Comparison of ENCODE assay signal across 8 mouse cellular contexts in the genomic region with DNA sequence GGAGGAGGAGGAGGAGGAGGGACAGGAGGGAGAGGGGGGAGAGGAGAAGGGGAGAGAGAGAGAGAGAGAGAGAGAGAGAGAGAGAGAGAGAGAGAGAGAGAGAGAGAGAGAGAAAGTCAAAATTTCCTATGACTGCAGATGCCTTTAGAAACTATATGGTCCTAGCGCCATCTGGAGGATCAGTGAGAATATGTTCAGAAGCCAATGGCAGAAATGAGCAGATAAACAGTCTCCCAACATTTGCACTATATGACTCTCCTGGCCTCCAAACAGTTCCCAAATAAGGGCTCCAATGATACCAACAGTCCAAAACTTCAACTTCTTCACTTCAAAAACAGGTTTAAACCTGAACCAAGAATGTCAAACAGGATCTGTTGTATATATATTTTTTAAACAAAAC.
DNase-seq lines count a peak whose midpoint lies in the region; ATAC-seq and TF ChIP-seq lines count a peak whose summit lies in the region.

No protein-coding gene starts in this region.

- H3K27me3 ChIP-seq in embryonic facial prominence, embryonic 11.5 days (ENCODE audit: control insufficient read depth, insufficient read depth, low read length) = no peaks in the 10 kb centered on the region
- H3K27me3 ChIP-seq in embryonic facial prominence, embryonic 10.5 days (replicated peaks; ENCODE audit: low read depth, poor library complexity, severe bottlenecking) = no peaks in the 10 kb centered on the region
- no peaks in the 10 kb centered on the region for H3K27me3 ChIP-seq in lung, embryonic 14.5 days (ENCODE audit: insufficient read depth, low read length)

- H3K9me3 ChIP-seq in embryonic facial prominence, embryonic 11.5 days (replicated peaks; ENCODE audit: control insufficient read depth, low read length) = no peaks in the 10 kb centered on the region
- no peaks in the 10 kb centered on the region for H3K9me3 ChIP-seq in embryonic facial prominence, embryonic 10.5 days
- no peaks in the 10 kb centered on the region for H3K9me3 ChIP-seq in lung, embryonic 14.5 days (ENCODE audit: low read depth, low read length)

- H3K4me1 ChIP-seq in embryonic facial prominence, embryonic 11.5 days (ENCODE audit: control insufficient read depth, insufficient read depth, low read length) = no peaks in the 10 kb centered on the region
- H3K4me1 ChIP-seq in embryonic facial prominence, embryonic 10.5 days = 0 out of 2 replicates have a peak, but pooled peaks cover 12% of the 10 kb centered on the region
- H3K4me1 ChIP-seq in lung, embryonic 14.5 days (ENCODE audit: insufficient read depth) = no peaks in the 10 kb centered on the region
- H3K4me1 ChIP-seq in lung, adult 2 months (ENCODE audit: control insufficient read depth, insufficient read depth, low read length) = no peaks in the 10 kb centered on the region
- no peaks in the 10 kb centered on the region for H3K4me1 ChIP-seq in cortical plate, adult 2 months (ENCODE audit: control insufficient read depth, insufficient read depth, low read length)

- no peak overlapping the region for H3K27ac ChIP-seq in embryonic facial prominence, embryonic 11.5 days (replicated peaks; ENCODE audit: low read depth, low read length)
- H3K27ac ChIP-seq in embryonic facial prominence, embryonic 10.5 days (replicated peaks) = no peak overlapping the region
- no peak overlapping the region for H3K27ac ChIP-seq in lung, embryonic 14.5 days (ENCODE audit: low read depth)
- no peak overlapping the region for H3K27ac ChIP-seq in cortical plate, adult 2 months (ENCODE audit: insufficient read depth, low read length)

- peak; percentile 72 for TF ChIP-seq CTCF in lung, embryonic 14.5 days (IDR thresholded peaks at IDR 0.05; ENCODE audit: low read depth)
- no peak for TF ChIP-seq CTCF in lung, adult 2 months (IDR thresholded peaks at IDR 0.05; ENCODE audit: insufficient read depth, low read length)
- peak; percentile 43; the same call in 1 of the 2 replicates for TF ChIP-seq CTCF in cortical plate, adult 2 months (IDR thresholded peaks at IDR 0.05; ENCODE audit: extremely low read depth, insufficient read depth, low read length)

- no peak for ATAC-seq in embryonic facial prominence, embryonic 11.5 days (replicated peaks; ENCODE audit: insufficient number of reproducible peaks, low FRiP score, low TSS enrichment, low read depth)
- no peak; the same call in 1 of the 2 replicates for ATAC-seq in lung, embryonic 14.5 days (ENCODE audit: insufficient read depth)

- H3K4me3 ChIP-seq in embryonic facial prominence, embryonic 11.5 days (ENCODE audit: low read depth, low read length) = no peak overlapping the region
- H3K4me3 ChIP-seq in embryonic facial prominence, embryonic 10.5 days = no peak overlapping the region
- H3K4me3 ChIP-seq in lung, embryonic 14.5 days (ENCODE audit: low read depth, low read length) = no peak overlapping the region
- H3K4me3 ChIP-seq in lung, adult 2 months (replicated peaks; ENCODE audit: extremely low read depth, low read depth, low read length) = no peak overlapping the region
- no peak overlapping the region for H3K4me3 ChIP-seq in cortical plate, adult 2 months (ENCODE audit: insufficient read depth, low read length)

- DNase-seq in embryonic facial prominence, embryonic 11.5 days (ENCODE audit: low spot score) = peak; percentile 77
- DNase-seq in embryonic facial prominence, embryonic 10.5 days (ENCODE audit: low spot score) = no peak
- DNase-seq in lung, embryonic 14.5 days = peak; percentile 84
- DNase-seq in lung, adult 2 months = no peak
- DNase-seq in layer of hippocampus, postnatal 10 days (ENCODE audit: low spot score in 2 of 2) = peak; percentile 61 to 74
- peak; percentile 74 to 76 for DNase-seq in right cerebral cortex, postnatal 10 days (ENCODE audit: low spot score in 2 of 2)
- no peak for DNase-seq in thymus, postnatal 14 days

- no peak overlapping the region for H3K9ac ChIP-seq in embryonic facial prominence, embryonic 11.5 days (replicated peaks; ENCODE audit: low read length)
- H3K9ac ChIP-seq in lung, embryonic 14.5 days = no peak overlapping the region

- 0% methylated on average over 1 of the region's 1 CpGs for WGBS in embryonic facial prominence, embryonic 11.5 days
- 0% methylated on average over 1 of the region's 1 CpGs for WGBS in embryonic facial prominence, embryonic 10.5 days
- WGBS in lung, embryonic 14.5 days = 0% methylated on average over 1 of the region's 1 CpGs
- 0% methylated on average over 1 of the region's 1 CpGs for WGBS in lung, adult 2 months

- no peak overlapping the region for H3K4me2 ChIP-seq in embryonic facial prominence, embryonic 11.5 days (ENCODE audit: low read depth, low read length)
- H3K4me2 ChIP-seq in lung, embryonic 14.5 days = no peak overlapping the region

- TF ChIP-seq POLR2A in lung, adult 2 months (IDR thresholded peaks at IDR 0.05; ENCODE audit: borderline replicate concordance, extremely low read depth, low read depth, low read length) = no peak
- TF ChIP-seq POLR2A in cortical plate, adult 2 months (IDR thresholded peaks at IDR 0.05; ENCODE audit: extremely low read depth, insufficient read depth, low read length) = no peak

- no peaks in the 10 kb centered on the region for H3K36me3 ChIP-seq in embryonic facial prominence, embryonic 11.5 days (replicated peaks; ENCODE audit: control insufficient read depth, insufficient read depth, low read depth, low read length)
- H3K36me3 ChIP-seq in embryonic facial prominence, embryonic 10.5 days (replicated peaks) = no peaks in the 10 kb centered on the region
- H3K36me3 ChIP-seq in lung, embryonic 14.5 days (ENCODE audit: insufficient read depth) = no peaks in the 10 kb centered on the region

Comparison
In these comparisons a context has a peak if more than half of its experiments do, and no peak if none do; other contexts are left out.
1. DNase-seq: peak in embryonic facial prominence, embryonic 11.5 days (single experiment), lung, embryonic 14.5 days (single experiment), layer of hippocampus, postnatal 10 days (2 of 2) and right cerebral cortex, postnatal 10 days (2 of 2); none in embryonic facial prominence, embryonic 10.5 days (single experiment), lung, adult 2 months (single experiment) and thymus, postnatal 14 days (single experiment).